Mouse (Mus musculus): ENCODE measurements around the gene Ntf3. TPM values are rescaled to one million over a fixed set of nuclear protein-coding genes. Genes with fewer than 3 reads are reported as not detected.

The Ntf3 gene
- polyA plus RNA-seq, 1 experiment: not detected

DNA sequence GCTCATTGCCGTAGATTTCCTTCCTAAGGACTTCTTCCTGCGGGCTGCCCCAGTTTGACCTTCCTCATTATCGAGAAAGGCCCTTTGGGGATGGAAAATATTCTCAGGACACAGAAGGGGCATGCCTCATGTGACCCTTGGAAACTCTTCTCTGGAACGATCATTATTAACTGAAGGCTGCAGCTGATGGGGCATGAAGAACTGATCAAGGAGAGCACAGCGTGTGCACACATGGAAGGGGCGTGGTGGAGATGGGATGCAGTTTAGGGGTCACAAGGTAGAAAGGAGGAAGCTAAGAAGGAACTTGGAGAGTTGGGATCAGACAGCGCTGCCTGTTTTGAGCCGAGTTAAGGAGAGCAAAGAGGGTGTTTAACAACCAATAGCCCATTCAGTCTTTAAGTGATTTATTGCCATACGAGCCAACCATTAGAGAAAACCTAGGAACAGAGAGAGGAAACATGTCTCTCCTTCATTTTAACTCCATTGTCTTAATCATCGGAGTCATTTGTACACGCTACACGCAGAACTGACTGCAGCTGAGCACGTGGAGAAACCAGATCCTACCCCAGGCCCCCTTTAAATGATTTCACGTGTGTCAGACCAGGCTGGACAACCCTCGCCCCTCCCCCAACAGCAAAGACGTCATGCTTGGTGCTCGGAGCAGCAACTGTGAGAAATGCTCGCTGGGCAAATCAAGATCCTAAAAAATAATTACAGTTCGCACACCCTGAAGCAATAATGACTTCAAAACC is 32.4 kb downstream of the Ntf3 start:
- TF ChIP-seq CTCF (IDR thresholded peaks at IDR 0.05; ENCODE audit: control insufficient read depth, insufficient read depth, low read length): no peak
- no peak for TF ChIP-seq POLR2A (IDR thresholded peaks at IDR 0.05; ENCODE audit: borderline replicate concordance, control insufficient read depth, low read depth, low read length)
- Histone ChIP-seq H3K4me3 (replicated peaks; ENCODE audit: control insufficient read depth, low read depth, low read length) (no peak overlapping the region), H3K4me1 (ENCODE audit: control insufficient read depth, insufficient read depth, low read length) (no peaks in the 10 kb centered on the region), H3K27ac (ENCODE audit: control insufficient read depth, insufficient read depth, low read depth, low read length, poor library complexity) (no peak overlapping the region)
- WGBS: 55% methylated on average over 19 of the region's 19 CpGs

DNA sequence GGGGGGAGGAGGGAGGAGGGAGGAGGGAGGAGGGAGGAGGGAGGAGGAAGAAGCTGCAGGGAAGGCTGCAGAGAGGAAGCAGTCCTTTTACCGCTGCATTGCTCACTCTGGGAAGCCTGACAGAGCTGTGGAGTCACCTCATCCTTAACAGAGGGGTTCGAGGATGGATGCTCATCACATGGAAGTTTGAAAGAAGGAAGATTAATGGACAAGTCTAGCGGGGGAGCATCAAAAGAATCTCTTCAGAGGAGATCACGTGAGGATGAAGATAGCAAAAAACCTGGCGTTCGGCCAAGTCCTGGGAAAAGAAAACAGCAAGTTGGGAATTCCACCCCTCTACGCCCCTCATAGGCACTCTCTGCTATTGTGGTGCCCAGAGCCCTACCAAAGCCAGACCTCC is 38.5 kb downstream of the Ntf3 start:
- no peak overlapping the region for H3K27ac ChIP-seq (ENCODE audit: control insufficient read depth, insufficient read depth, low read depth, low read length, poor library complexity)
- no peaks in the 10 kb centered on the region for H3K4me1 ChIP-seq (ENCODE audit: control insufficient read depth, insufficient read depth, low read length)
- no peak overlapping the region for H3K4me3 ChIP-seq (replicated peaks; ENCODE audit: control insufficient read depth, low read depth, low read length)
- 71% methylated on average over 7 of the region's 7 CpGs for WGBS
- no peak for TF ChIP-seq POLR2A (IDR thresholded peaks at IDR 0.05; ENCODE audit: borderline replicate concordance, control insufficient read depth, low read depth, low read length)
- TF ChIP-seq CTCF (IDR thresholded peaks at IDR 0.05; ENCODE audit: control insufficient read depth, insufficient read depth, low read length): no peak

DNA sequence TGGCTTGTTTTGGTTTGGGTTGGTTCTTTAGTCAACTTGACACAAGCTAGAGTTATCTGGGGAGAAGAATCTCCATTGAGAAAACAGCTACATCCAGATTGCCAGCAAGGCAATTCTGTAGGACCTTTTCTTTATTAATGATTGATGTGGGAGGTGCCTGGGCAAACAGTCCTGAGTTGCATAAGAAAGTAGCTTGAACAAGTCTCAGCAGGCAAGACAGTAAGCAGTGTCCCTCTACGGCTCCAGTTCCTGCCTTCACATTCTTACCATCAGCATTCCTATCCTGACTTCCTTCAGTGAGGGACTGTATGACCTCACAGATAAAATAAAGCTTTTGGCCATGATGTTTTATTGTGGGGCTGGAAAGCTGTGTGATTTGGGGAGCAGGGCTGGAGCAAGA is 48.5 kb downstream of the Ntf3 start:
- 77% methylated on average over 1 of the region's 1 CpGs for WGBS
- Histone ChIP-seq H3K4me1 (ENCODE audit: control insufficient read depth, insufficient read depth, low read length) (no peaks in the 10 kb centered on the region), H3K4me3 (replicated peaks; ENCODE audit: control insufficient read depth, low read depth, low read length) (no peak overlapping the region), H3K27ac (ENCODE audit: control insufficient read depth, insufficient read depth, low read depth, low read length, poor library complexity) (no peak overlapping the region)
- TF ChIP-seq POLR2A (IDR thresholded peaks at IDR 0.05; ENCODE audit: borderline replicate concordance, control insufficient read depth, low read depth, low read length): no peak
- TF ChIP-seq CTCF (IDR thresholded peaks at IDR 0.05; ENCODE audit: control insufficient read depth, insufficient read depth, low read length): no peak

DNA sequence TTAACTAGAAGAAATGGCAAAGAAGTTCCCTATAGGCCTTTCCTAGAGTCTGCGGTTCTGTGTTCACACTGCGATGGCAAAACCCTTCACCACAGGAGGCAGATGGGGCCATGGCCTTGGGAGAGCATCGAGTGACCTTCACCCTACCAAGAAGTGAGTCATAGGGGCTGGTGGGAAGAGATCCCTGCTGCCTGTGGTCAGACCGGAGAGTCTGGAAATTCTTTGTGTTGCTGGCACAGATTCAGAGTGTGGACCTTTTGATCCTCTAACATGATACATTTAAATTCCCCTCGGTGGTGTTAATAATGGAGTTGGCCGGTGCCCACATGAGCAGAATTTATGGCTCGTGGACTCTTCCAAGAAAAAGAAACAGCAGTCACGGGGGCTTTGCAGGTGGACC is 49.5 kb downstream of the Ntf3 start:
- no peak overlapping the region for H3K4me3 ChIP-seq (replicated peaks; ENCODE audit: control insufficient read depth, low read depth, low read length)
- no peak overlapping the region for H3K27ac ChIP-seq (ENCODE audit: control insufficient read depth, insufficient read depth, low read depth, low read length, poor library complexity)
- 78% methylated on average over 8 of the region's 8 CpGs for WGBS
- TF ChIP-seq POLR2A (IDR thresholded peaks at IDR 0.05; ENCODE audit: borderline replicate concordance, control insufficient read depth, low read depth, low read length) (no peak), CTCF (IDR thresholded peaks at IDR 0.05; ENCODE audit: control insufficient read depth, insufficient read depth, low read length) (no peak)
- H3K4me1 ChIP-seq (ENCODE audit: control insufficient read depth, insufficient read depth, low read length): no peaks in the 10 kb centered on the region

DNA sequence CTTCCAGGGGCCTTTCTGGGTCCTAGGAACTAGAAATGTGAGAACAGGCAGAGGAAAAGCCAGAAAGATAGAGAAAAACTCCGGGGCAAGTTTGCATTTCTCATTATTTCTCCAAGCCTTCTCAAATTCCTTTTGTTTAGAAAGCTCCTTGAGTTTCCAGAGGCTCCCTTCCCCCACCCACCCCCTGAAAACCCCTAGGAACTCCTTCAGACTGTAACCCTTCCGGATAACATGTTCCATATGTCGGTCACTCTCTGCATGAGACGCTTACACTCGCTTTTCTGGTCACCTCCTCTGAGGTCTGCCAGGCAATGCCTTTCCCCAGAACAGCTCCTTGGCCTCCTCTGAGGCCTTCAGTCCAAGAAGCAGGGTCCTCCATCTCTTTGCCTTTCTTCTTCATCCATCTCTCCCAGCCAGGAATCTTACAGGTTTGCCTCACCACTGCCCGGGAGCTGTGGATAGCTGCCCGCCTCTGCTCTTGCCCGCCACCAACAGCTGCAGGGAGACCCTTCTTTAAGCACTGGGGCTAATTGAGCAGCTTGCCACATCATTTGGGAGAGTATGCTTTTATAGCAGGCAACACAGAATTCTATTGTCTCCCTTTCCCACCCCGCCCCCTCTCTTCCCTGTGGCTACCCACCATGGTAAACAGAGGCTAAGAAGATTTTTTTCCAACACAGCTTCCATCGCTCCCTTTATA is 51.6 kb downstream of the Ntf3 start:
- TF ChIP-seq POLR2A (IDR thresholded peaks at IDR 0.05; ENCODE audit: borderline replicate concordance, control insufficient read depth, low read depth, low read length) (no peak), CTCF (IDR thresholded peaks at IDR 0.05; ENCODE audit: control insufficient read depth, insufficient read depth, low read length) (no peak)
- H3K4me1 ChIP-seq (ENCODE audit: control insufficient read depth, insufficient read depth, low read length): no peaks in the 10 kb centered on the region
- no peak overlapping the region for H3K4me3 ChIP-seq (replicated peaks; ENCODE audit: control insufficient read depth, low read depth, low read length)
- no peak overlapping the region for H3K27ac ChIP-seq (ENCODE audit: control insufficient read depth, insufficient read depth, low read depth, low read length, poor library complexity)
- 78% methylated on average over 10 of the region's 10 CpGs for WGBS

DNA sequence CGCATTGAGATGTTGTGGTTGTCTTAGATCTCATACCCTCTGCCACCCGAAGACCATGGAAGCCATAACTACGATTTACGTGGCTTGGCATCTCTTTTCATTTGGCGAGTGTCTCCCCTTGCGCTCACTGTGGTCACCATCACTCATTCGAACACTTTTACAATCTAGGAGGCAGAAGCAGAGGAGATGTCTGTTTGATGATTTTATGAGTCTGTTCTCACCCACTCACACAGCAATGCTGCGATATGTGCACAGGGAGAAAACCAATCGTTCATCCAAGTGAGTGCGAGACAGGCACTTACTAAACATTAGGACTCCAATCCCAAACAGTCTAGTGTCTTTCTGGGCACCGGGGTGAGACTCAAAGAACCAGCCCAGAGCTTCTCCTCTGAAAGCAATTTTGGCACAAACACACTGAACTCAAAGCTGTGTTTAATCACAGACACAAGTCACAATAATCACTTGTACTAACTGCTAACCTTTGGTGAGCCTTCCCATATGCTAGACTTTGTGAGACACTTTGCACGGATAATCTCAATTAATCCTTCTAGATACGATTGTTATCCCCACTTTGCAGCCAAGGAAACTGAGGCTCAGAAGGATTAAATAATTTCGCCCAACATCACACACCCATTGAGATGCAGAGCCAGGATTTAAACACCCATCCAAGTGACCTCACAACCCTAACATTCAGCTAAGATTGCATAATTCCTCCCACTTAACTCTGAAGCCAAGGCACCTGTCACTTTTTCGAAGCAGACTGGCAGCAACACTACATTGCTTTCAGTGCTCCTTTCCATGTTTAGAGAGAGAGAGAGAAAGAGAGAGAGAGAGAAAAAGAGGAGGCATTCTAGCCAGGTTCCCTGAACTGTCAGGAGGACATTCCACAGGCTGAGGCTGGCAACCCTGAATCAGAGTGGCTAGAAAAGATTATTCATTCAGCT is 55.5 kb downstream of the Ntf3 start:
- no peak overlapping the region for H3K27ac ChIP-seq (ENCODE audit: control insufficient read depth, insufficient read depth, low read depth, low read length, poor library complexity)
- TF ChIP-seq CTCF (IDR thresholded peaks at IDR 0.05; ENCODE audit: control insufficient read depth, insufficient read depth, low read length) (no peak), POLR2A (IDR thresholded peaks at IDR 0.05; ENCODE audit: borderline replicate concordance, control insufficient read depth, low read depth, low read length) (no peak)

DNA sequence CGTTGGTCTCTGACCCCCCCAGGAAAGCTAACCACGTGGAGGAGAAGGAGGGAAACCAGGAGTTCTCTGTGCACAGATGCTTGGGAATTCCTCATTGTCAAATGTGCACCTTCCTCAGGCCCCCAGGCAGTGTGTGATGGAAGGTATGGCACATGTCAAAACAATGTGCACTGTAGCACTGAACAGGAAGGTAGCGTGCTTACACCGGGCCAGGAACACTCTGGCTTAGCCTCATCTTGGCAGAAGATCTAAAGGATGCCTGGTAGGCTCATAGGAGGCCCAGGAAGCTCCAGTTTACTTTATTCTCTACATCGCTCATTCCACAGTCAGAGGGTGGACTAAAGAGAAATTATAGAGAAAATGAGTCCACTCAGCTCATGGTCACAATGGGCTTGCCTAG is 57.5 kb downstream of the Ntf3 start:
- H3K4me3 ChIP-seq (replicated peaks; ENCODE audit: control insufficient read depth, low read depth, low read length): no peak overlapping the region
- 75% methylated on average over 5 of the region's 5 CpGs for WGBS
- no peaks in the 10 kb centered on the region for H3K4me1 ChIP-seq (ENCODE audit: control insufficient read depth, insufficient read depth, low read length)
- no peak overlapping the region for H3K27ac ChIP-seq (ENCODE audit: control insufficient read depth, insufficient read depth, low read depth, low read length, poor library complexity)
- TF ChIP-seq CTCF (IDR thresholded peaks at IDR 0.05; ENCODE audit: control insufficient read depth, insufficient read depth, low read length): no peak
- no peak for TF ChIP-seq POLR2A (IDR thresholded peaks at IDR 0.05; ENCODE audit: borderline replicate concordance, control insufficient read depth, low read depth, low read length)

More for the DNA sequence above, 55.5 kb downstream of the Ntf3 start:
- no peaks in the 10 kb centered on the region for H3K4me1 ChIP-seq (ENCODE audit: control insufficient read depth, insufficient read depth, low read length)
- WGBS: 83% methylated on average over 15 of the region's 15 CpGs
- no peak overlapping the region for H3K4me3 ChIP-seq (replicated peaks; ENCODE audit: control insufficient read depth, low read depth, low read length)

DNA sequence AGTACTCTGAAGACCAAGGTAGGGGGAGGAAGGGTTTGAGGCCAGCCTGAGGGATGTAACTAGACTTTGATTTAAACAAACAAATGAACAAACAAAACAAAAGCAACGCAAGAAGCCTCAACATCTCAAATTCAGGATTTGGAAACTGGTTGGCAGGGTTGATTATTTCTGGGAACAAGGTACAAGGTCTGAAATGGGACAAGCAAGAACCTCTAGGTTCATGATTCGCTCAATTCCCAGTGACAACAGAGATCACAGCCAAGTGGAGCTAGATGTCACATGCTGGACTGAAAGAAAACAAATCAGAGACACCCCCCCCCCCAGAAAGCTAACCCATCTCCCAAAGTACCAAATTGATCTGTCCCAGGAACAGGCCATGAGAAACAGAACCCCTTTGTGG is 57.9 kb downstream of the Ntf3 start:
- Histone ChIP-seq H3K4me3 (replicated peaks; ENCODE audit: control insufficient read depth, low read depth, low read length) (no peak overlapping the region), H3K4me1 (ENCODE audit: control insufficient read depth, insufficient read depth, low read length) (no peaks in the 10 kb centered on the region), H3K27ac (ENCODE audit: control insufficient read depth, insufficient read depth, low read depth, low read length, poor library complexity) (no peak overlapping the region)
- no peak for TF ChIP-seq POLR2A (IDR thresholded peaks at IDR 0.05; ENCODE audit: borderline replicate concordance, control insufficient read depth, low read depth, low read length)
- WGBS: 70% methylated on average over 2 of the region's 2 CpGs

All from bone marrow, adult 2 months (tissue).